Mouse (Mus musculus) testis, adult 2 months (tissue): ENCODE results near the gene Heatr4. TPM values are rescaled to one million over a fixed set of nuclear protein-coding genes. Genes with fewer than 3 reads are reported as not detected.
"Not testable (repeated sequence)": the region's sequence is repeated elsewhere in the genome, so short reads cannot be mapped to it uniquely, and the experiment has no call there.

Experiments
- H3K27ac ChIP-seq: fragments of 200-500 bp; 2 replicates; pipeline ENCODE4 v1.5.1; 2012; ENCODE audit warnings: low read depth, low read length; ENCODE audit not compliant: control insufficient read depth, insufficient read depth
- H3K27me3 ChIP-seq: fragments of 200-500 bp; 2 replicates; pipeline ENCODE4 v1.6.1; 2012; ENCODE audit warnings: mild to moderate bottlenecking, low read length, moderate library complexity; ENCODE audit not compliant: control insufficient read depth, insufficient read depth
- H3K36me3 ChIP-seq: fragments of 200-500 bp; 2 replicates; pipeline ENCODE4 v1.6.1; 2012; ENCODE audit warnings: mild to moderate bottlenecking, low read length; ENCODE audit not compliant: control insufficient read depth, insufficient read depth
- H3K4me1 ChIP-seq: fragments of 200-500 bp; 2 replicates; pipeline ENCODE4 v1.6.1; 2012; ENCODE audit warnings: low read length; ENCODE audit not compliant: control insufficient read depth, insufficient read depth
- H3K4me3 ChIP-seq: fragments of 200-500 bp; 2 replicates; pipeline ENCODE4 v1.5.1; 2012; ENCODE audit warnings: low read depth, mild to moderate bottlenecking, low read length, moderate library complexity, mixed read lengths; ENCODE audit not compliant: control insufficient read depth
- CTCF ChIP-seq: fragments of 200-500 bp; IDR thresholded peaks from 2 replicates; pipeline ENCODE4 v1.5.1; 2012; ENCODE audit warnings: low read depth, mild to moderate bottlenecking, inconsistent platforms, low read length, moderate library complexity; ENCODE audit not compliant: control insufficient read depth, insufficient read depth, insufficient replicate concordance
- POLR2A ChIP-seq: fragments of 200-500 bp; IDR thresholded peaks from 2 replicates; pipeline ENCODE4 v1.6.1; 2012; ENCODE audit warnings: low read depth, mild to moderate bottlenecking, inconsistent platforms, low read length, moderate library complexity; ENCODE audit not compliant: control insufficient read depth
- polyA plus RNA-seq: library from polyadenylated mRNA; depleted of rRNA; stranded (reverse); fragments of >200 nt; gene quantifications from 2 replicates; pipeline ENCODE4 v1.2.3, GENCODE M21; 2012

Gene Heatr4
- polyA plus RNA-seq, 1 experiment, result 33.7 TPM

GRCm38 (mm10) chr12:83941938-83942337 is 42.7 kb downstream of the Heatr4 start:
- H3K4me3 ChIP-seq, result no peak overlapping the region
- H3K27me3 ChIP-seq, result no peaks in the 10 kb centered on the region
- H3K4me1 ChIP-seq, result no peaks in the 10 kb centered on the region
- H3K36me3 ChIP-seq, result no peaks in the 10 kb centered on the region
- no peak overlapping the region for H3K27ac ChIP-seq
- no peak for TF ChIP-seq POLR2A
- no peak for TF ChIP-seq CTCF

GRCm38 (mm10) chr12:83940031-83940430 is 44.6 kb downstream of the Heatr4 start:
- no peak overlapping the region for H3K27ac ChIP-seq
- no peaks in the 10 kb centered on the region for H3K4me1 ChIP-seq
- no peaks in the 10 kb centered on the region for H3K36me3 ChIP-seq
- no peak overlapping the region for H3K4me3 ChIP-seq
- no peak for TF ChIP-seq POLR2A
- no peak for TF ChIP-seq CTCF
- no peaks in the 10 kb centered on the region for H3K27me3 ChIP-seq

- no peaks in the 10 kb centered on the region for H3K4me1 ChIP-seq
- no peaks in the 10 kb centered on the region for H3K36me3 ChIP-seq
- H3K4me3 ChIP-seq, result no peak overlapping the region
- no peak for TF ChIP-seq CTCF
- TF ChIP-seq POLR2A, result no peak
- no peaks in the 10 kb centered on the region for H3K27me3 ChIP-seq
- H3K27ac ChIP-seq, result no peak overlapping the region
These were observed 45.3 kb downstream of the Heatr4 start for GRCm38 (mm10) chr12:83939332-83939731.

GRCm38 (mm10) chr12:83938592-83938991 is 46.1 kb downstream of the Heatr4 start:
- H3K4me1 ChIP-seq, H3K27me3 ChIP-seq, H3K4me3 ChIP-seq, H3K27ac ChIP-seq, H3K36me3 ChIP-seq: not testable (repeated sequence)

DNA sequence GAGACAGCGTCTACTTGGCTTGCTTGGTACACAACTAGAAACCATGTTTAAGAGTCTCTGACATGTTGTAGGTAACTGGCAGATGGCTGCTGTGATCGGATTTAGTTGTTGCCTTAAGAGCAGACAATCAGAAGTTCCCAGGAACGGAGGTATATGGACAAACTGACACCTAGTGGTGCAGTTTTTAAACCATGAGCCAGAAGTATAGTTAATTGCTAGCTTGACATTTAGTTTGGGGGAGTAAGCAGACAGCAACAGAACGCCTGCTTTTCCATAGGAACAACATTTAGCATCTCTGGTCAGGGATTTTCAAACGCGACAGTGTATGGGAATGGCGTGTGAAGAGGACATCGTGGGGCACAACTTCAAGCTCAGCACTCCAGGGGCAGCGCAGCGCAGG is 47.1 kb downstream of the Heatr4 start:
- no peak overlapping the region for H3K27ac ChIP-seq
- no peaks in the 10 kb centered on the region for H3K27me3 ChIP-seq
- H3K36me3 ChIP-seq, result no peaks in the 10 kb centered on the region
- TF ChIP-seq CTCF (no peak), POLR2A (no peak)
- H3K4me3 ChIP-seq, result no peak overlapping the region
- peaks cover under 1% of the 10 kb centered on the region; the same call in 1 of the 2 replicates for H3K4me1 ChIP-seq

GRCm38 (mm10) chr12:83929186-83929804 is 55.4 kb downstream of the Heatr4 start:
- TF ChIP-seq CTCF (no peak), POLR2A (no peak)
- Histone ChIP-seq H3K4me3 (no peak overlapping the region), H3K36me3 (no peaks in the 10 kb centered on the region), H3K27me3 (no peaks in the 10 kb centered on the region), H3K27ac (no peak overlapping the region), H3K4me1 (peaks cover 2% of the 10 kb centered on the region; the same call in 1 of the 2 replicates)

GRCm38 (mm10) chr12:83927747-83928146 is 56.9 kb downstream of the Heatr4 start:
- Histone ChIP-seq H3K4me3 (no peak overlapping the region), H3K27ac (no peak overlapping the region), H3K27me3 (no peaks in the 10 kb centered on the region), H3K36me3 (no peaks in the 10 kb centered on the region), H3K4me1 (peaks cover 2% of the 10 kb centered on the region; the same call in 1 of the 2 replicates)
- TF ChIP-seq CTCF (no peak), POLR2A (no peak)

DNA sequence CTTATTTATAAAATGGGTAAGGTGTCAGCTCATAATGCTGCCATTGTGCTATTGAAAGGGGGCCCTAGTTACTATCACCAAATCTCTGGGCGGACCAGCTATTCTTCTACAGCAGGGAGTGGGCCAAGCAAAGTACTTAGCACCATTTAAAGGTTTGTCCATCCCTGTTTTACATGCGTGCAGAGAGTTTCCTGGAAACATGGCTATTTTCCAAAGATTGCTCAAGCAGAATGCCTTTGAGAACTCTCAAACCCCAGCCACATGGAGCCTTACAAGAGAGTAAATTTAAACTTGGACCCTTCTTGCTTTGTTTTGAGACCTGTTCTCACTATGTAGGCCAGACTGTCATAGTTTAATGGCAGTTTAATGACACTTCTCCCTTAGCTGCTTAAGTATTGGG is 58.6 kb downstream of the Heatr4 start:
- no peaks in the 10 kb centered on the region for H3K27me3 ChIP-seq
- no peaks in the 10 kb centered on the region for H3K36me3 ChIP-seq
- H3K4me3 ChIP-seq, result no peak overlapping the region
- H3K4me1 ChIP-seq, result no peaks in the 10 kb centered on the region; the same call in 1 of the 2 replicates
- no peak overlapping the region for H3K27ac ChIP-seq
- TF ChIP-seq POLR2A (no peak), CTCF (no peak)
